Mouse (Mus musculus) 3T3-L1 (cell line): ENCODE data around the gene Mast3.
A peak's percentile ranks its signal among the peaks of the same experiment; 100 is the strongest.
"Not testable (repeated sequence)": the region's sequence is repeated elsewhere in the genome, so short reads cannot be mapped to it uniquely, and the experiment has no call there.

Source experiments
- DNase-seq: peaks from one replicate; pipeline ENCODE4 v3.0.0-alpha.2; 2015; ENCODE audit warnings: low read depth, low spot score

Mast3 gene

DNA sequence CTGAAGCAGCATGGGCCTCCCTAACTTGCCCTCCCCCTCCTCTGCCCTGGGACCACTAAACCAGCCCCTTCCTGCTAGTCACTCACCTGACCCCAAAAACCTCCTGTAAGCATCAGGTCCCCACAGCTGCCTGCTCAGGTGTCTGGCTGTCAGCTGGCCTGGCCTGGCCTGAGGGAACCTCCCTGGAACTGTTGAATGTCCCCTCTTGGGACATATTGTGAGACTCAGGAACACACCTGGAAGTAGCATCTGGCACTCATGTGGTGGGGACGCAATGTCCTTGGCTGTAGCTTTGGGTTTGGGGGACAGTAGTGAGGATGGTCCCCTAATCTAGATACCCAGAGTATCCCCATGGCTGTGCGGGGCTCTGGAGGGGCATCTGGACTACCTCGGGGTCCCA lies 29.2 kb upstream of the Mast3 start:
- no peak for DNase-seq

- DNase-seq = no peak
These were observed 28.7 kb upstream of the Mast3 start for GRCm38 (mm10) chr8:70833520-70833919.

DNA sequence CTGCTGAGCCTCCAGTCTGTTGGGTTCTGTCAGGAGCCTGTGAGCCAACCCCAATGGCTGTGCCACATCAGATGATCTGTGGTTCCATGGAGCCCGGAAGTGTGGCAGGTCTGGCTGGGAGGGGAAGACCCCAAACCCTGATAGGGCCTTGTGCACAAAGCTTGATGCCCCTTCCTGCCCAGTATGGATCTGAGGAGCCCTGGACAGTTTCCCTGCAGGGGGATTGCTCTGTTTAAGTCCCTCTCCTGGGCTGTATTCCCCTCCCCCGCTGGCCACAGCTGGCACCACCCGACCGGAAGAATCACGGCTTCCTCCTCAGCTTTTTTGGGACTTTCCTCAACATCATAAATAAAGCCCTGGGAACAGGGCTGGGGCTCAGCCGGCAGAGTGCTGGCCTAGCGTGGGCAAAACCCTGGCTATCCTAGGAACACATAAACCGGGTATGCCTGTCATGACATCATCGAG lies 28.2 kb upstream of the Mast3 start:
- DNase-seq = no peak

DNA sequence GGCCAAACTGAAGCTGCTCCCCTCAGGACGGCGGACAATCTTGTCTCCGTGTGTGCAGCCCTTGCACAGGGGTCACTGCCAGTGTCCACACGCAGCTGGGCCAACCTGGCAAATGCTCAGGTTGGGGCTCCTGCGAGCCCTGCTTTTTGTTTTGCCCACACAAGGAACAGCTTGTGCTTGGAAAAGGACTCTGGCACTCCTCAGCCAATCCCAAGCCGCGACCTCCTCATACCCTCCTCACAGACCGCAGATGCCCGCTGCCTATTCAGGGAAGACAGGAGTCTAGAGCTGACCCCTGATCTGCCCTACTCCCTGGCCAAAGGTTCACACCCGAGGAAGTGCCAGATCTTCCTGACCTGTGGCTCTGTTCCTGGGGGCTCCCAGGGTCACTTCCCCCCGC lies 27.5 kb upstream of the Mast3 start:
- no peak for DNase-seq

GRCm38 (mm10) chr8:70831517-70831916 lies 26.7 kb upstream of the Mast3 start:
- DNase-seq = no peak

GRCm38 (mm10) chr8:70827796-70828195 lies 22.9 kb upstream of the Mast3 start:
- DNase-seq = no peak

- no peak for DNase-seq
These were observed 22.2 kb upstream of the Mast3 start for GRCm38 (mm10) chr8:70827010-70827409.

- no peak for DNase-seq
These were observed 21.0 kb upstream of the Mast3 start for GRCm38 (mm10) chr8:70825816-70826215.

- DNase-seq = no peak
These were observed 18.9 kb upstream of the Mast3 start for GRCm38 (mm10) chr8:70823802-70824201.

GRCm38 (mm10) chr8:70822594-70822993 lies 17.7 kb upstream of the Mast3 start:
- DNase-seq = not testable (repeated sequence)

DNA sequence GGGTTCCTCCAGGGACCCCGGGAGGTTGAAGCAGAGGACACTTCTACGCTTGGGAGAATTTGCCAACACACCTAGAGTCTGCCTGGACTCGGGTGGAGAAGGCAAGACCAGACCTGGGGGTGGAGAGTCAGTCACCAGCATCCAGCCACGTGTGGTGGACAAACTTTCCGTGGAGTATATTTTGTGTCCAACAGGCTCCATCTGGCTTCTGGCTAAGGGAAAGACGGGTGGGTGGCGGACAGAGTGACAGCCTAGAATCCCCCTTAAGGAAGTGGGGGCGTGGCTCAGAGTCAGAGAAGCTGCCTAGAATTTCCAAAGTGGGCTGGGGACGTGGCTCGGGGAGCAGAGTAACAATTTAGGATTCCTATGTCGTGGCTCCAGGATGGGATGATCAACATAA lies 17.1 kb upstream of the Mast3 start:
- no peak for DNase-seq

DNA sequence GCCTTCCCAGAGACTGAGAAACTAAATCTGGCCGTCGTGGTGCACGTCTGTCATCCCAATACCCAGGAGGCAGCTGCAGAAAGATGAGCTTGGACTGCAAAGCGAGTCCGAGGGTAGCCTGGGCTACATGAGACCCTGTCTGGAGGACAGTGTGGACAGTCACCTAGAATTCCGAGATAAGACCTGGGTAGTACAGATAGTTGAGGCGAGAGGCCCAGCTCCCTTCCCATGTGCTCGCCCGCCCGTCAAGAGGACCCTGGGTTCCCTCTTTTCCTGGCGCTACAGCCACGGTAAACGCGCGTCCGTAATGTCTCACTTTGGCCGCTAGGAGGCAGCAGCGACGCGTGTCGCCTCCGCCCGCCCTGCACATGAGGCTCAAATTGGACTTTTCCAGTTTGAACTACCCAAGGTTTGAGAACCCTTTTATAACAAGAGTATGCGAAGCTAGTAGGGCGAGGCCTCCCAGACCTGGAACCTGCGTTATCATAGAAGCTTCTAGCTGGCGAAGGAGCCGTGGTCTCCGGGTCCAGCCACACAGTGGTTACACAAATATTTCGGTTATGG lies 16.6 kb upstream of the Mast3 start:
- peak; percentile 60 for DNase-seq

GRCm38 (mm10) chr8:70820101-70820935 lies 15.5 kb upstream of the Mast3 start:
- DNase-seq = no peak

DNA sequence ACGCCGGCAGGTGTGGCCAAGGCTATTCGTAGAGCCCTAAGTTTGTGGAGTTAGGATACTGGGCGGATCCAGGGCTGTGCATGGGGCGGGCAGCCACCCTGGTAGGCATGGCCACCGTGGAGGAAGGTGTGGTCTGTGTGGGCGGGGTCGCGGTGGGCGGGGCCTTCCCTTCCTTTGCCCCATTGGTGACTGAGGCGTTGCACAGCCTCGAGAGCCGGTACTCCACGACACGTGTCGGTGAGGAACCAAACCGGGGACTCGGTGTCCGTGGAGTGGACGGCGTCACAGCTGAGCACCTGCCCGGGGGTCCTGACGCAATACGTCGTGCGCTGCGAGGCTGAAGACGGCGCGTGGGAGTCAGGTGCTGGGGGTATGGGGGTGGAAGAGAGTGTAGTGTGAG lies 11.8 kb upstream of the Mast3 start:
- DNase-seq = no peak

GRCm38 (mm10) chr8:70812885-70813284 lies 8.0 kb upstream of the Mast3 start:
- DNase-seq = peak; percentile 73

- DNase-seq = peak; percentile 66
These were observed 7.2 kb upstream of the Mast3 start for GRCm38 (mm10) chr8:70812055-70812454.

DNA sequence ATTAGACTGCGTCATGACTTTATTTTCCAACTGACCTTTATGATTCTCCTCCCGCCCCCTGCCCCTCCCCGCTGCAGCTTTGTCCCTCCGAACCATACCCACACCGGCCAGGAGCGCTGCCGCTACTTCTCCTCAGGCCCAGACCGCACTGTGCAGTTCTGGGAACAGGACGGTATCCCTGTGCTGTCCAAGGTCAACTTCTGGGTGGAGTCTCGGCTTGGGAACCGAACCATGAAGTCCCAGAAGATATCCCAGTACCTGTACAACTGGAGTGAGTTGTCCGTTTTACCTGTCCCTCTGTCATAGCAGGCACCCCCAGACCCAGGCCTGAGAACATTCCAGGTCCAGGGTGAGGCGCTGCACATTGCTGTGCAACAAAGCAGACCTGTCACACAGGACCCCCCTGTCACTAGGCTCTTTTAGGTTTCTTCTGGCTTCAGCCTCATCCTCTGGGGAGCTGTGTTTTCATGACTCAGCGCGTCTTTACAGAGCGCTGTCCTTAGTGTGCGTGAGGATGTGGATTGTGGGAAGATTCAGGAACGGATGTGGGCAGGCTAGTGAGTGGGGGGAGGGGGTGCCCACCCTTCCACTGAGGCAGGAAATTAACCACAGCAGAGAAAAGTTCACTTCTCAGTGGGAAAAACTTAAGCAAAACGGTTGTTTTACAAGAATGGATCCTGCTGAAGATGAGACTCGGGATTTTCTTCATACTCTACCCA lies 6.3 kb upstream of the Mast3 start:
- DNase-seq = peak; percentile 70

DNA sequence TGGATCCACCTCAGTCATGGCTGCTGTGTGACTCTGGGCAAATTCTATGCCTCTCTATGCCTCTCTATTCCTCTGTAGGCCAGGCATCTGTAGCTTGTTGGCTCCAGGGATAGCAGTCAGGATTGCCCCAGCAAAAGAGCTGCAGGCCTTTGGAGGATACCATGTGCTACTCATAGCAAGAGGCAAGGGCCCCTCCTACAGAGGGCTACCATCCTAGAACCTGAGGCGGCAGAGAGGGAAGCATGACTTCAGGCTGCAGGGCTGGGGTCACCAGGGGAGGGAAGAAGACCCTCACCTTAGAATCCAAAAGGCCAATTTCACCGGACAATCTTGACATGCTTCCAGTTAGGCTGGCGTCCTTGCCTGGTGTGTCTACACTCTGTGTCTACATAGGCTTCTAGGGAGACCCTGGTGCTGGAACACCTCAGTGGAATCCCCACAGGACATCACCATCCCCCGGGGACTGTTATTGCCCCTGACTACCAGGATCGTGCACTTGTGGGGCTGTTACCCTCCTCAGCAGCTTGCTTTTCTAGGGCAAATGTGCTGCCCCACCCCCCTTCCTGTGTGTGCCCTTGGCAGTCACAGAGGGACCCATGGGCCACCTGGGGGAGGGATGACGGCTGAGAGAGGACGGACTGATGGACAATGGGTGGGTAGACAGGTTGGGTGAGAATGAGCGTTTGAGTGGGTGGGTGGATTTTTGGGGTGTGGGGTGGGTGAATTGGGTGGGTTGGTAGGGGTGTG lies 4.3 kb upstream of the Mast3 start:
- no peak for DNase-seq

DNA sequence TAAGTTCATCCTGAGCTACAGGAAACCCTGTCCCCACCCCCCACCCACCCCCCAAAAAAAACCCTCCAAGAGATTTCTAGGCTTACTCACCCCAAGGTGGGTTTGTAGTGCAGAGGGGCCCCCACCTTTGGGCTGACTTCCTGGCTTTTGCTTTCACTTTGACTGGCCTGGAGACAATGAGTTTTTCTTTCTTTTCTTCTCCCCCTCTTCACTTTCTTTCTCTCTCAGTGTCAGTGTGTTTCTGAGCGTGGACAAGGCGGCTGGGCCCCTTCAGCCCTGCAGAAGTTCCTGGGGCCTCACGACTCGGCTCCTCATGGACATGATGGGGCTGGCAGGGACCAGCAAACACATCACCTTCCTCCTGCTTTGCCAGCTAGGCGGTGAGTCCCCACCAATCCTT lies 3.4 kb upstream of the Mast3 start, which contains the start of gene Il12rb1:
Gene Il12rb1 (plus strand): TSS at position 211 of the 400 bp plus-strand sequence.
- no peak for DNase-seq

DNA sequence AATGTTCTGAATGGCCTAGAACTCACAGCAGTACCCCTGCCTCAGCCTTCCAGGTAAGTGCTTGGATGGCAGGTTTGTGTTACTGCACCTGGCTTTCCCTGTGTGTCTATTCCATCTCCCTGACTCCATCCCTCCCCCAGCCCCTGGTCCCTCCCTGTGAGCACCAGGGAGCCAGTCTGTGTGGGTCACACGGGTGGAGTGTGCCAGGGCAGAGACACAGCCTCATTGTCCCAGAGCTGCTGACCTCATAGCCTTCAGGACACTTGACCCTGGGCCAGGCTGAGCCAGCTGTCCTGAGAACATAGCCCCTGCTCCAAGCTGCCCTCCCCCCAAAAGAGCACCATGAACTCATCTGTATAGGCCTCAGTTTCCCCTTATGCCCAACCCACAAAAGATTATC lies 2.5 kb upstream of the Mast3 start:
- DNase-seq = no peak

GRCm38 (mm10) chr8:70806541-70806940 lies 1.7 kb upstream of the Mast3 start:
- DNase-seq = no peak
